Mouse (Mus musculus) B cell, adult 2 months (primary cell): ENCODE data around the gene Gm2916.
"Not testable (repeated sequence)": the region's sequence is repeated elsewhere in the genome, so short reads cannot be mapped to it uniquely, and the experiment has no call there.

ENCODE experiments used
- DNase-seq, 2 experiments: peaks; one replicate each; pipeline ENCODE4 v3.0.0; 2022

Gene Gm2916

DNA sequence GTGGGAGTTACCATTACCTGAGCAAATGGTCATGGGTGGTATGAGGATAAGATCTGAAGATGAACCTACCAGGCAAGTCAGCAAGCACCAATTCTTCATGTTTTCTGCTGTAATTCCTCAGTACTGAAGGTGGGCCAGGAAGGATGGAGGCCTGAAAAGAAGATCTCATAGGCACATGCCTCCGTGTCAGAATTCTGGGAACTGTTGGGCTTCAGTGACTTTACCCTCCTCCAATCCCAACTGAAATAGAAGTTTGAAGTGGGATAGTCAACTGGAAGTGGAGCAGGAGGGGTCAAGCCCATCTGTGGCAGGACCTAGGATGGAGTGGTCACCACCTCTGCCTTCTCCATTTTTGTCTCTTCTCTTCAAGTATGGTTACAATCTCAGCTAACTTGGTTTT, at the start of gene Gm2916:
Gene Gm2916 (plus strand): TSS at position 301 of the 400 bp plus-strand sequence.
- not testable (repeated sequence) for DNase-seq

DNA sequence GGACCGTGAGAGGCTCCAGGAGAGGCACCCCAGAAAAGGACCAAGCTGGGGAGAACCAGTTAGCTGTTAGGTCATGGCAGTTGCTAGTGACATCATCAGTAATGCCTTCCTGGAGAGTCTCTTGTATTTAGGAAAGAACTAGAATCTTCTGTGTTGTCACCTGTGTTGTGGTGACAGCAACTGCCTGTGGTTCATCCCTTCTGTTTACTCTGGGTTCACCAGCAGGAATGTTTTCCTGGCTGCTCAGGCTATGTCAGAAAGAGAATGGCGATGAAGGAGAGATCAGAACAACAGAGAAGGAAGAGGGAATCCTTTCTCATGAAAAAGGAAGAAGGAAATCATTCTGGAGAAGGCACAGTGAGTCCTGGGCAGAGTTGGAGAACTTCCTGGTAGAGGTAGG, 38.0 kb upstream of the Gm2916 start, which contains the start of gene Gm3033:
Gene Gm3033 (plus strand): TSS at position 301 of the 400 bp plus-strand sequence.
- DNase-seq: not testable (repeated sequence)

DNA sequence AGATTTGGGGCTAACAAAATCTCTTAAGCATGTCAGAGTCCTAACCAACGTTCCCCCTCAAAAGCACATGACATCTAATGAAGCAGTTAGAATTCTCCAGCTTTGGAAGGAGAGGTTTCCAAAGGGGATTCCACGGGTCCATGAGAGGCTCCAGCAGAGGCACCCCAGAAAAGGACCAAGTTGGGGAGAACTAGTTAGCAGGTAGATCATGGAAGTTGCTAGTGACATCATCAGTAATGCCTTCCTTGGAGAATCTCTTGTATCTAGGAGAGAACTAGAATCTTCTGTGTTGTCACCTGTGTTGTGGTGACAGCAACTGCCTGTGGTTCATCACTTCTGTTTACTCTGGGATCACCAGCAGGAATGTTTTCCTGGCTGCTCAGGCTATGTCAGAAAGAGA, 47.5 kb downstream of the Gm2916 start, which contains the start of gene Gm3029:
Gene Gm3029 (plus strand): TSS at position 301 of the 400 bp plus-strand sequence.
- DNase-seq: not testable (repeated sequence)

DNA sequence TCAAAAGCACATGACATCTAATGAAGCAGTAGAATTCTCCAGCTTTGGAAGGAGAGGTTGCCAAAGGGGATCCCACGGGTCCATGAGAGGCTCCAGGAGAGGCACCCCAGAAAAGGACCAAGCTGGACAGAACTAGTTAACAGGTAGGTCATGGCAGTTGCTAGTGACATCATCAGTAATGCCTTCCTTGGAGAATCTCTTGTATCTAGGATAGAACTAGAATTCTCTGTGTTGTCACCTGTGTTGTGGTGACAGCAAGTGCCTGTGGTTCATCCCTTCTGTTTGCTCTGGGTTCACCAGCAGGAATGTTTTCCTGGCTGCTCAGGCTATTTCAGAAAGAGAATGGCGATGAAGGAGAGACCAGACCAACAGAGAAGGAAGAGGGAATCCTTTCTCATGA, 79.3 kb downstream of the Gm2916 start, which contains the start of gene Gm3095:
Gene Gm3095 (plus strand): TSS at position 301 of the 400 bp plus-strand sequence.
- DNase-seq: not testable (repeated sequence)
